Mouse (Mus musculus) right cerebral cortex, postnatal 14 days (tissue): ENCODE data around the gene Lrrtm3.
A peak's percentile ranks its signal among the peaks of the same experiment; 100 is the strongest.

Experiments used
- DNase-seq: peaks from one replicate; pipeline ENCODE4 v3.0.0; 2022

Lrrtm3 gene

GRCm38 (mm10) chr10:64089680-64090460 is at the start of gene Lrrtm3:
TSS of gene Lrrtm3 (minus strand) at chr10:64090277.
- peak; percentile 77 for DNase-seq

GRCm38 (mm10) chr10:64135481-64135880 is 45.4 kb upstream of the Lrrtm3 start:
- no peak for DNase-seq

DNA sequence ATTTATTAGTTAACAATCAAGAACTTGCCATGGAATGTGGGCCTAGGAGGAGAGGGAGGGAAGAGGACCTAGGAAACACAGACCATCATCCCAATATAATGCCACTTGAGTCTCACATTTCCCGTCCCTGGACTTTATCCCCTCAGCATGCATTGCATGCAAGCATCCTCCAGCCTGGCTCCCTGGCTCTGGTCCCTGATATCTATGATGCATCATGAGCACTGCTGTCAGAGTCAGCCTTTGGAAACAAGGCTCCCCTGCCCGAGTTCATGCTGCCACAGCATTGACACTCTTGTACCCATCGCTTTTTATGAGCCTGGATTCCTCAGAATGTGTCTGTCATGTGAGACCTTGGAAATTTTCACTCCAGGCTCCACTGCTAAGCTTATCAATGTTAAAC is 43.4 kb upstream of the Lrrtm3 start:
- DNase-seq: no peak

DNA sequence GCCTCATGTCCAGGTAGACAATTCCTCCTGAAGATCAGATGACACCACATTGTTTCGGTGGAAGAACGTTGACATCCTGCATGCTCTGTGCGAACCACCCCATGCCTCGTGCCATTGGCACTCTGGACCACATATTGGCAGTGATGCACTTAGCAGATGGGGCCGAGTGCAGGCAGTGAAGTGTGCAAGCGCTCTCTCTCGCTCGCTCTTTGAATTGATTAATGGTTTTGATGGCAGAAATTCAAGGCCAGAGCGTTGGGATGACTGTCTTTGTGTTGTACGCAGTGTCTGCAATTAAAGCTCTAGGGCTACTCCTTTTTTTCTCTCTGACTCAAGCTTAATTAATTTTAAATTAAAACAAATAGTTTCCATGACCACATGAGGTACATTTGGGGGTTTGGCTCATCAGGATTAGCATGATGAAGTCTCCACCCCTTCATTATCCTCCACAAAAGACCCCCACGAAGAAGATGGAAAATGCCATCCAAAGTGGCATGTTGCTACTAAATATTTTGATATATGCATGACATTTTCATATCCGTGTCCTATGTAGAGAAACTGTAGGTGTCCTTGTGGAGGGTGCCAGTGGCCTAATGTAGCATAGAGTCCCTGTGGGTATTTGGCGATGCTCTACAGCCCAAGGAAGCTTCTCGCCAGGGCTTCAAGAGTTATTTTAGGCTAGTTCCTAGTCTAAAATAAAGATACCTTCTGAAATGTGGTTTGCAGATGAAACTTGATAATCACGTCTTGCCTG is 40.5 kb upstream of the Lrrtm3 start:
- DNase-seq: no peak

- no peak for DNase-seq
Measured at GRCm38 (mm10) chr10:64118833-64119232, 28.8 kb upstream of the Lrrtm3 start.

- DNase-seq: no peak
Measured at GRCm38 (mm10) chr10:64115246-64115645, 25.2 kb upstream of the Lrrtm3 start.

DNA sequence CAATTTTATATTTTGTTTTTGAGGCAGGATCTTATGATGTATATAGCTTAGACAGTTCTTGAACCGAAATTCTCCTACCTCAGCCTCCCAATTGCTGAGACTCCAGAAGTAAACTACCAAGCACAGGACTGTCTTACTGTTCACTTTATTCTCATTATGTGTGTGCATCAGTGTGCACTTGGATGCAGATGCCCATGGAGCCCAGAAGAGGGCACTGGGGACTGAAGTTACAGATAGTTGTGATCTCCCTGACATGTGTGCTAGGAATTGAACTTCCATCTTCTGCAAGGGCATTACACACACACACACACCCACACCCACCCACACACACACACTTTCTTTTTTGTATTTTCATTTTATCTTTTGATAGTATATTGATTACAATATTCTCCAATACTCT is 6.5 kb upstream of the Lrrtm3 start:
- no peak for DNase-seq

- no peak for DNase-seq
Measured at GRCm38 (mm10) chr10:64088774-64089460, 1.2 kb downstream of the Lrrtm3 start.

GRCm38 (mm10) chr10:64087936-64088773 is 1.9 kb downstream of the Lrrtm3 start:
- DNase-seq: peak; percentile 36

DNA sequence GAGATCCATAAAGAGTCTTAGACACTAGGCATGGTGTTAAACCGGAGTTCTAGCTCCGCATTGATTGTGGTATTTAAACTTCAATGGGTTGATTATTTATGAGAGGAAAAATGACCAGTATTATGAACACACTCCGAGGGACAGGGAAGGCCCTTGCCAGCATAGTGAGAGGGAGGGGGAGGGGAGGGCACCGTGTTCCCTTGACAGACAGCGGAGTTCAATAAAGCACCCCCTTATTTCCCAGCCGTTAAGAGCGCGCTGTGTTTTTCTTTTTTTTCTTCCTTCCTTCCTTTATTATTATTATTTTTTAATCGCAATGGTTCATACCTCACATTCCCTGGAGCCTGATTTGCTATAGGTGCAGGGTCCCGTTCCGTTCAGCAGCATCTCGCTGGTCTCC is 2.6 kb downstream of the Lrrtm3 start:
- no peak for DNase-seq

GRCm38 (mm10) chr10:64086567-64087391 is 3.3 kb downstream of the Lrrtm3 start:
- DNase-seq: no peak

- no peak for DNase-seq
Measured at GRCm38 (mm10) chr10:64086183-64086566, 3.9 kb downstream of the Lrrtm3 start.

GRCm38 (mm10) chr10:64084465-64084864 is 5.6 kb downstream of the Lrrtm3 start:
- no peak for DNase-seq

- DNase-seq: no peak
Measured at GRCm38 (mm10) chr10:64083813-64084212, 6.3 kb downstream of the Lrrtm3 start.

GRCm38 (mm10) chr10:64082345-64082744 is 7.7 kb downstream of the Lrrtm3 start:
- DNase-seq: no peak

- no peak for DNase-seq
Measured at GRCm38 (mm10) chr10:64076410-64077052, 13.5 kb downstream of the Lrrtm3 start.

GRCm38 (mm10) chr10:64075944-64076343 is 14.1 kb downstream of the Lrrtm3 start:
- peak; percentile 52 for DNase-seq

DNA sequence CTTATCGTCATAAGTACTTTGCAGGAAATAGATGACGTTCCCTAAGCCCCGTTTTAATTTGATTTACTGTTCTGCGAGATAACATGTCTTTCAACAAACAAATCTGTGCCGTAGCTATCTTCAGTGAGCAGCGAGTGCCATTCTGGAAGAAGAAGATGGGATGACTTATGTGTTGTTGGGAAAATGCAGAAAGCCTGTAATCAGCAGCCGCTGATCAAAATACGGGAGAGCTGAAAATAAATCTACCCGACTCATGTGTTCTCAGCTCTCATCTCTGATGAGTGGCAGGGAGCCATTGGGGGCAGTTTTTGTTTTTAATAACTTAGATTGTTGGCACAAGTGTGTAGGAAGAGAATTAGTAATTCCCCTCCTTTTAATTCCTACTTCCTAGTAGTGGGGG is 26.4 kb downstream of the Lrrtm3 start:
- DNase-seq: no peak

DNA sequence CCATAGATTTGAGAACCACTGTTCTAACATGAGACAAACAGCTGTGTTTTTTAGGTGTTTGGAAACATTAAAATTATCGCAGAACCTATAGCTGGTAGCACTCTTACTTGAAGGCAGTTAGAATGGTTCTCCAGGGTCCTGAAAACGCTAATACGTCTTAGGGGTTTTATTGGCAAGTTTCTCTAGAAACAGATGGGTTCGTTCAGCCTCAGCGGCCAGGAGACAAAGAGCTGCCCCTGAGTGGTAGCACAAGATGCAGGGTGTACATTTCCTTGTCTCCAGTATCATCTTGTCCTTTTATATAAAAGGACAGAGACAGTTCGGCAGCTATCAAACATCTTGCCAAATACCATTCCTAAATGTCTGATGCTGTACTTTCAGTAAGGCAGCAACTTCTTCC is 40.1 kb downstream of the Lrrtm3 start:
- DNase-seq: no peak

DNA sequence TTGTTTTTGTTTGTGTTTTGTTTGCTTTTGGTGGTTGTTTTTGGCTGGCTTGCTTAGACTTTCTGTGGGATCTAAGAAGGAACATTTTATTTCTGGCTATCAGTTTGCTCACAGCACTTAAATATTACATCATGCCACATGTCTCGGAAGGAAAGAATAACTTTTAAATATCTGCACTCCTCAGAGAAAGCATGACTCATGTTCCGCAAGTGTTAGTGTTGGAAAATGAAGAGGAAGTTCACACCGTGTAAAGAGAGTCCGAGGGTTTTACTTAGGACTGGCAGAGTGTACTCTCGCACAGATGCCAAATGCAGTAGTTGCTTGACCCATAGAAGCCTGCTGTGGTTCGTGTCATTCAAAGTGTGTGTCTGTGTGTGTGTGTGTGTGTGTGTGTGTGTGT is 40.9 kb downstream of the Lrrtm3 start:
- DNase-seq: no peak

GRCm38 (mm10) chr10:64041892-64042291 is 48.2 kb downstream of the Lrrtm3 start:
- DNase-seq: no peak
